Mouse (Mus musculus) ES-E14 (cell line): Measurements from ENCODE around the gene 4933428G20Rik. TPM values are rescaled to one million over a fixed set of nuclear protein-coding genes. Genes with fewer than 3 reads are reported as not detected.
A peak's percentile ranks its signal among the peaks of the same experiment; 100 is the strongest.

Source experiments
- DNase-seq: peaks from one replicate; pipeline ENCODE4 v3.0.0-alpha.2; 2013; ENCODE audit warnings: low read depth, low spot score
- H3K27ac ChIP-seq: 2 replicates; pipeline ENCODE4 v1.5.1; 2012; ENCODE audit warnings: low read depth, mild to moderate bottlenecking, low read length, moderate library complexity, mixed read lengths; ENCODE audit not compliant: poor library complexity, insufficient read depth, severe bottlenecking
- H3K36me3 ChIP-seq: 2 replicates; pipeline ENCODE4 v1.6.1; 2012; ENCODE audit warnings: mild to moderate bottlenecking, low read length, moderate library complexity, mixed read lengths; ENCODE audit not compliant: control insufficient read depth, poor library complexity, insufficient read depth, severe bottlenecking
- H3K4me1 ChIP-seq, 2 experiments: fragments of 150-350 bp in 1 of 2; sonication (generic) in 1 of 2; 2 replicates each; pipeline ENCODE4 v1.6.1; 2012; ENCODE audit warnings: low read length in 2 of 2, mild to moderate bottlenecking in 1 of 2, mixed read lengths in 1 of 2; ENCODE audit not compliant: control insufficient read depth in 2 of 2, insufficient read depth in 2 of 2, poor library complexity in 1 of 2
- H3K4me3 ChIP-seq, 2 experiments: fragments of 150-350 bp in 1 of 2; sonication (generic) in 1 of 2; 2 replicates each; pipeline ENCODE4 v1.5.1; 2012; ENCODE audit warnings: low read length in 2 of 2, low read depth in 1 of 2, mild to moderate bottlenecking in 1 of 2, mixed read lengths in 1 of 2; ENCODE audit not compliant: insufficient read depth in 1 of 2, poor library complexity in 1 of 2, severe bottlenecking in 1 of 2
- H3K9ac ChIP-seq: 2 replicates; pipeline ENCODE4 v1.6.1; 2012; ENCODE audit warnings: low read depth, mild to moderate bottlenecking, low read length, mixed read lengths; ENCODE audit not compliant: poor library complexity, insufficient read depth, severe bottlenecking
- H3K9me3 ChIP-seq: fragments of 150-350 bp; sonication (generic); 2 replicates; pipeline ENCODE4 v1.6.1; 2012; ENCODE audit warnings: low read depth, mild to moderate bottlenecking, low read length; ENCODE audit not compliant: control insufficient read depth, insufficient read depth
- CHD2 ChIP-seq: IDR thresholded peaks from 2 replicates; pipeline ENCODE4 v1.6.1; 2014; ENCODE audit warnings: mild to moderate bottlenecking, low read depth, low read length, inconsistent platforms
- HCFC1 ChIP-seq: IDR thresholded peaks from 2 replicates; pipeline ENCODE4 v1.6.1; 2012; ENCODE audit warnings: low read length, inconsistent platforms, borderline replicate concordance; ENCODE audit not compliant: insufficient read depth
- MAFK ChIP-seq: IDR thresholded peaks from 2 replicates; pipeline ENCODE4 v1.6.1; 2014; ENCODE audit warnings: mild to moderate bottlenecking, low read depth, low read length, inconsistent platforms; ENCODE audit not compliant: insufficient read depth
- ZC3H11A ChIP-seq: IDR thresholded peaks from 2 replicates; pipeline ENCODE4 v1.6.1; 2012; ENCODE audit warnings: low read depth, mild to moderate bottlenecking, inconsistent platforms, low read length, borderline replicate concordance
- ZNF384 ChIP-seq: IDR thresholded peaks from 2 replicates; pipeline ENCODE4 v1.6.1; 2012; ENCODE audit warnings: low read depth, low read length, inconsistent platforms
- in situ Hi-C, 2 experiments: fragments of 600-800 bp; cut with MboI; formaldehyde crosslinking; loops; one replicate each; pipeline ENCODE4 v1.15.1; 2025; ENCODE audit warnings: low sequenced_read_pairs in 2 of 2, inconsistent platforms in 1 of 2; ENCODE audit not compliant: unreplicated experiment in 2 of 2
- total RNA-seq: library from RNA; depleted of rRNA; stranded (reverse); fragments of 300-350 nt; gene quantifications from 2 replicates; pipeline ENCODE4 v1.2.3, GENCODE M21; 2012; rRNA removed

The 4933428G20Rik gene
- 0.36 and 0.63 TPM in 2 replicates for total RNA-seq

- no peak for DNase-seq
- in situ Hi-C loops = no loop called here
- Histone ChIP-seq H3K4me3 (peak within 1 kb of the TSS; percentile 62 to 68), H3K4me1 (peaks cover 8 to 26% of the 10 kb centered on the region in 2 experiments), H3K36me3 (peaks cover 2% of the 10 kb centered on the region; the same call in 1 of the 2 replicates), H3K9me3 (no peaks in the 10 kb centered on the region), H3K9ac (peak within 1 kb of the TSS; percentile 80), H3K27ac (no peak within 1 kb of the TSS)
- TF ChIP-seq ZC3H11A = no peak
Measured at GRCm38 (mm10) chr11:97499865-97500719, at the start of gene 4933428G20Rik. TSS of gene 4933428G20Rik (minus strand) at chr11:97500340.

- TF ChIP-seq MAFK = no peak
- TF ChIP-seq ZC3H11A = no peak
- no peak for TF ChIP-seq ZNF384
- TF ChIP-seq HCFC1 = no peak
- no peak for TF ChIP-seq CHD2
- in situ Hi-C loops = no loop called here
Measured at GRCm38 (mm10) chr11:97548757-97549156, 48.6 kb upstream of the 4933428G20Rik start.

GRCm38 (mm10) chr11:97547957-97548706 lies 48.0 kb upstream of the 4933428G20Rik start:
- no peaks in the 10 kb centered on the region for H3K9me3 ChIP-seq
- DNase-seq = no peak
- H3K4me1 ChIP-seq = peaks cover 0 to 20% of the 10 kb centered on the region in 2 experiments; a peak in 1 of 4 replicates
- no peak overlapping the region for H3K9ac ChIP-seq
- TF ChIP-seq ZNF384 = no peak
- TF ChIP-seq HCFC1 = no peak
- no peak for TF ChIP-seq CHD2
- TF ChIP-seq ZC3H11A = no peak
- H3K4me3 ChIP-seq = no peak overlapping the region
- in situ Hi-C loops = no loop called here
- no peak overlapping the region for H3K27ac ChIP-seq
- H3K36me3 ChIP-seq = no peaks in the 10 kb centered on the region

More at GRCm38 (mm10) chr11:97548757-97549156, 48.6 kb upstream of the 4933428G20Rik start:
- no peak overlapping the region for H3K27ac ChIP-seq
- H3K9ac ChIP-seq = no peak overlapping the region
- H3K9me3 ChIP-seq = no peaks in the 10 kb centered on the region
- no peak for DNase-seq
- no peak overlapping the region for H3K4me3 ChIP-seq
- H3K4me1 ChIP-seq = peaks cover 0 to 16% of the 10 kb centered on the region in 2 experiments; a peak in 1 of 4 replicates
- H3K36me3 ChIP-seq = no peaks in the 10 kb centered on the region

- TF ChIP-seq CHD2 (no peak), MAFK (no peak), ZNF384 (no peak), ZC3H11A (no peak), HCFC1 (no peak)
- no peak for DNase-seq
- peak overlapping the region; percentile 88 to 92 for H3K4me3 ChIP-seq
- H3K36me3 ChIP-seq = no peaks in the 10 kb centered on the region
- in situ Hi-C loops = no loop called here
- no peaks in the 10 kb centered on the region for H3K9me3 ChIP-seq
- peak overlapping the region; percentile 76 for H3K9ac ChIP-seq
- H3K27ac ChIP-seq = no peak overlapping the region
- peaks cover 2 to 28% of the 10 kb centered on the region in 2 experiments; a peak in 3 of 4 replicates for H3K4me1 ChIP-seq
Measured at GRCm38 (mm10) chr11:97546804-97547411, 46.8 kb upstream of the 4933428G20Rik start.
